Mouse (Mus musculus) spleen, embryonic (tissue): ENCODE results near the gene Rin1.
"Not testable (repeated sequence)": the region's sequence is repeated elsewhere in the genome, so short reads cannot be mapped to it uniquely, and the experiment has no call there.

Experiments used
- CTCF ChIA-PET: fragments of 350-600 bp; sonication (Branson Sonifier 250); formaldehyde crosslinking; loops from one replicate; lab custom pipeline; 2022; lab: Charles Lee

The Rin1 gene

DNA sequence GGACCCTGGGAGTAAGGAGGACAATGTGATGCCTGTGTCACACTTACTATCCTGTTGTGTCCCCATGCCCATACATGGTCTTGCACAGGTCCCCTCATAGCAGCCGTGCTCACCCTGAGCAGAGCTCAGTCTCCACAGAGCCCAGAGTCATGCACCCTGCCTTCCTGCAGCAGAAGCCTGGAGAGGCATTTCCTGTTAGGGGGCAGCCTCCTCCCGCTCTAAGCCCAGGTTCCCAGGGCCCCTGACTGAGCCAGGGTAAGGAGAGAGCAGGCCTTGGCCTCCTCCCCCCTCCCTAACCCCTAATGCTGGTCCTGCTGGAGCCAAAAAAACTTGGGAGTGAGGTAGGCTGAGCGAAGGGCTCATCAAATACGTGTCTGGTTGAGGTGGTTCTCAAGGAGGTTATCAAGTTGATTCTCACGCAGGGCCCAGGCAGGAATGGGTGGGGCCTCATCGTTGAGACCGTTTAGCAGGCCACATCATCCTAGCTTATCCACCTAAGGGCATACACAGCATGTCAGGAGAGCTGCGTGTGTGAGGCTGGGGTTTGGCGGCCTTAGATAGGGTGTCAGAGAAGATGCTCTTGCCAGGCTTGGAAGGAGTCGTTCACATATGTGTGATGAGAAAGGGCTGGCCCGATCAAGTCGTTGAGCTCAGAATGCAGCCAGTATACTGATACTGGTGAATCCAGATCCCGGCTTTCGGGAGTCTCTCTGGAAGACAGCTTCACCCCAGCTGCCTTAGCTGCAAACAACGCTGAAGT, 16.9 kb downstream of the Rin1 start:
- CTCF ChIA-PET: interaction anchor here (0.7 kb wide), 1 partner anchor 1061 kb away, joined by 3 read pairs; the partner anchor contains the start of gene Snx15

DNA sequence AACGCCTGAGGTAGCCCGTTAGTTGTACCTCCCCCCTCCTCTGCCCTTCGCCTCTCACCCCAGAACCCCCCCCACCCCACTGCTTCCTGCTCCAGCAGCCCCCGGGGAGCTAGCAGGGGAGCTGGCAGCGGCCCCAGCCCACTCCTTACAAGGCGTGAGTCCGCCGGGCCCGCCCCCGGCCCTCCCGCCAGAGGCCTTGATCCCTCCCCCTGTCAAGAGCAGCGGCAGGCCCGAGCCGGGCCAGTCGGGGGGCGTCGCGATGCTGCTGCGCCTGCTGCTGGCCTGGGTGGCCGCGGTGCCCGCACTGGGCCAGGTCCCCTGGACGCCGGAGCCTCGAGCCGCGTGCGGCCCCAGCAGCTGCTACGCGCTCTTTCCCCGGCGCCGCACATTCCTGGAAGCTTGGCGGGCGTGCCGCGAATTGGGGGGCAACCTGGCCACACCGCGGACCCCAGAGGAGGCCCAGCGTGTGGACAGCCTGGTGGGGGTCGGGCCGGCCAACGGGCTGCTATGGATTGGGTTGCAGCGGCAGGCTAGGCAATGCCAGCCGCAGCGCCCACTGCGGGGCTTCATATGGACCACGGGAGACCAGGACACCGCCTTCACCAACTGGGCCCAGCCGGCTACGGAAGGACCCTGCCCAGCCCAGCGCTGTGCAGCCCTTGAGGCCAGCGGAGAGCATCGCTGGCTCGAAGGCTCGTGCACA, 17.7 kb downstream of the Rin1 start, which contains the start of gene Cd248:
Gene Cd248, plus strand, starts transcription at position 212 of the 703 bp plus-strand sequence.
- CTCF ChIA-PET: interaction anchor here (0.5 to 0.7 kb wide), 2 partner anchors 18 to 1060 kb away, joined by 3 read pairs; partner anchors contain the start of genes Rin1 and Snx15

DNA sequence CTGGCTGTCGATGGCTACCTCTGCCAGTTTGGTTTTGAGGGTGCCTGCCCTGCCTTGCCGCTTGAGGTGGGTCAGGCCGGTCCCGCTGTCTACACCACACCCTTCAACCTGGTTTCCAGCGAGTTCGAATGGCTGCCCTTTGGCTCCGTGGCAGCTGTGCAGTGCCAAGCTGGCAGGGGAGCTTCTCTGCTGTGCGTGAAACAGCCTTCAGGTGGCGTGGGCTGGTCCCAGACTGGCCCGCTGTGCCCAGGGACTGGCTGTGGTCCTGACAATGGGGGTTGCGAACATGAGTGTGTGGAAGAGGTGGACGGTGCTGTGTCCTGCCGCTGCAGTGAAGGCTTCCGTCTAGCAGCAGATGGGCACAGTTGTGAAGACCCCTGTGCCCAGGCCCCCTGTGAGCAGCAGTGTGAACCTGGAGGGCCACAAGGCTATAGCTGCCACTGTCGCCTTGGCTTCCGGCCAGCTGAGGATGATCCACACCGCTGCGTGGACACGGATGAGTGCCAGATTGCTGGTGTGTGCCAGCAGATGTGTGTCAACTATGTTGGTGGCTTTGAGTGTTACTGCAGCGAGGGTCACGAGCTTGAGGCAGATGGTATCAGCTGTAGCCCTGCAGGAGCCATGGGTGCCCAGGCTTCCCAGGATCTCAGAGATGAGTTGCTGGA, 18.4 kb downstream of the Rin1 start:
- CTCF ChIA-PET: no interaction called here

DNA sequence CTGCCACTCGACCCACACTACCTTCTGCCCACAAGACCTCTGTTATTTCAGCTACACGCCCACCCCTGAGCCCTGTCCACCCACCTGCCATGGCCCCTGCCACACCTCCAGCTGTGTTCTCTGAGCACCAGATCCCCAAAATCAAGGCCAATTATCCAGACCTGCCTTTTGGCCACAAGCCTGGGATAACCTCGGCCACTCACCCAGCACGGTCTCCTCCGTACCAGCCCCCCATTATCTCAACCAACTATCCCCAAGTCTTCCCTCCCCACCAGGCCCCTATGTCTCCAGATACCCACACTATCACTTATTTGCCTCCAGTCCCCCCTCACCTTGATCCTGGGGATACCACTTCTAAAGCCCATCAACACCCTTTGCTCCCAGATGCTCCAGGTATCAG, 19.2 kb downstream of the Rin1 start:
- CTCF ChIA-PET: interaction anchor here (1.3 kb wide), 1 partner anchor 14 kb away, joined by 3 read pairs; no protein-coding TSS in a partner anchor

DNA sequence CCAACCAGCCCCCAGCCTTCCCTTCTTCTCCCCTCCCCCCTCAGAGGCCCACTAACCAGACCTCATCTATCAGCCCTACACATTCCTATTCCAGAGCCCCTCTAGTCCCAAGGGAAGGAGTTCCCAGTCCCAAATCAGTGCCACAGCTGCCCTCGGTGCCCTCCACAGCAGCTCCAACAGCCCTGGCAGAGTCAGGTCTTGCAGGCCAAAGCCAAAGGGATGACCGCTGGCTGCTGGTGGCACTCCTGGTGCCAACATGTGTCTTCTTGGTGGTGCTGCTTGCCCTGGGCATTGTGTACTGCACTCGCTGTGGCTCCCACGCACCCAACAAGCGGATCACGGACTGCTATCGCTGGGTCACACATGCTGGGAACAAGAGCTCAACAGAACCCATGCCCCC, 19.7 kb downstream of the Rin1 start:
- CTCF ChIA-PET: interaction anchor here (1.3 kb wide), 1 partner anchor 14 kb away, joined by 3 read pairs; no protein-coding TSS in a partner anchor

DNA sequence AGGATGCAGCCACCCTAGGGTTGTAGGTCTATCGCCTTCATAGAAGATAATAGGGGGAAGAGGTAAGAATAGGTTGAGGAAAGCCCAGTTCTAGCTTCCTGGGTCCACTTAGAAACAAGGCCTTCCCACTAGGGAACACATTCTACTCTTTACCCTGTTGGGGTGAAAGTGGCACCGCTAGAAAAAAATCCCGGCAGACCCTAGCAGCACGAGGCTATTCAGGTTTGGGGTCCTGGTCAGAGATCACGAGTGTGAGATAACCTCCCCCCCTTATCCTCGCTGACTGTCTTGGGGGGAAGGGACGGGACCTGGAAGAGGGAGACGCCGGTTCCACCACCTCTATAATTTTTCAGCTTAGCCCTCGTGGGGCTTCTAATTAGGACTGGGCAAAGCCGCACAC, 20.8 kb downstream of the Rin1 start:
- CTCF ChIA-PET: interaction anchor here (1.3 kb wide), 1 partner anchor 15 kb away, joined by 3 read pairs; no protein-coding TSS in a partner anchor

DNA sequence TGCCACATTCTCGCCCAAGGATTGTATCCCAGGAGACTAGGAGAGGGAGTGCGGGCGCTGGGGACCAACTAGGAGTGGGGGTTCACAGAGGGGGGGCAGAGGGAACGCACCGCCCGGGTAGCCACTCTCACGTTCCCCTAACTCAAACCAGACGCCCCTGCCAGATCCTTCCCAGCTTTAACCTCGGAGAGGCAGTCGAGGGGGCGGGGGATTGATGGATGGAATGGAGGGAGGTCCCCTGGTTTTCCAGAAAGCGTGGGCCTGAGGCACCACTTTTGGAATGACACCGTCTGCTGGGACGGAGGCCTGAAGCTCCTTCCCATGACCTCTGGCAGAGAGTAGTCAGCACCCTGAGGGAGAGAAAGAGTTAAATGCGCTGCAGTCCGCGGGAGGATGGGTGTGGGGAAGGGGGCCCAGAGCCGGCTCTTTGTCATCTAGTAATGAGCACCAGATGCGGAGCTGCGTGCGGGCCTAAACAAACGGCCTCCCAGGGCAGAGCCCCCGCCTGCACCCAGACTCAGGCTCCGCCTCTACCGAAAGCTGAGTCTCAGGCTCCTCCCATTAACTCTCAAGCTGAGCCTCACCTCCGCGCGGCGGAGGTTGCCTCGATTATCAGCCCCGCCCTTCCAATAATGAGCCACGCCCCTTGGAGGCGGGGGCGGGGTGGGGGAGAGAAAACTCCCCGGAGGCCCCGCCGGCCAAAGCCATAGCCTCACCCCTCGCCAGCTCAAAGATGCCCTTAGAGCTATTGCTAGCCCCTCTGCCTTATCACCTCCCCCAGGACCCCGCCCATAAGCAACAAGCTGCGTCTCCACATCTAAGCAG, 21.5 kb downstream of the Rin1 start:
- CTCF ChIA-PET: interaction anchor here (0.6 kb wide), 1 partner anchor 68 kb away, joined by 3 read pairs; no protein-coding TSS in a partner anchor

DNA sequence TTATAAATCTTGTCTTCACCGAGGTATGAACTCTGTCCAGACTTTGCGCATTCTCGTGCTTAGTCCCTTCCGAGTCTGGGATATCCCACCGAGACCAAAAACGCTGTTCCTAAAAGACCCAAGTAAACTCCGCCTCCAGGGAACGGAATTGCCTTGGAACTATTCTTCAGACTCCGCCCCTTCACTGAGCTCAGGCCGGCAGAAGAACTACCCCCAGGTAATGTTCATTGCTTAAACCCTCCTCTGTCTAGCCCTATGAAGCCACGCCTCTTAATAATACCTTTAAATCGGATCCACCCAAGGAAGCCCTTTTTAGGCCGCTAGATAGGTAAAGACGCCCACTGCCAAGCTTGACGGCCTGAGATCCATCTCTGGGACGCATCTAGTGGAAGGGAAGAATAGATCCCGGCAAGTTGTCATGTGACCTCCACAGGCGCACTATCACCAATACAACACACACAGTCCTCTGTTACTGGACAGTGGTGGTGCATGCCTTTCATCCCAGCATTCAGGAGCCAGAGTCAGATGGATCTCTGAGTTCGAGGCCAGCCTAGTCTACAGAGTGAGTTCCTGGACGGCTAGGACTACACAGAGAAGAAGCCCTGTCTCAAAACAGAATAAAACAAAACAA, 22.2 kb downstream of the Rin1 start:
- CTCF ChIA-PET: interaction anchor here (0.6 kb wide), 1 partner anchor 68 kb away, joined by 3 read pairs; no protein-coding TSS in a partner anchor

DNA sequence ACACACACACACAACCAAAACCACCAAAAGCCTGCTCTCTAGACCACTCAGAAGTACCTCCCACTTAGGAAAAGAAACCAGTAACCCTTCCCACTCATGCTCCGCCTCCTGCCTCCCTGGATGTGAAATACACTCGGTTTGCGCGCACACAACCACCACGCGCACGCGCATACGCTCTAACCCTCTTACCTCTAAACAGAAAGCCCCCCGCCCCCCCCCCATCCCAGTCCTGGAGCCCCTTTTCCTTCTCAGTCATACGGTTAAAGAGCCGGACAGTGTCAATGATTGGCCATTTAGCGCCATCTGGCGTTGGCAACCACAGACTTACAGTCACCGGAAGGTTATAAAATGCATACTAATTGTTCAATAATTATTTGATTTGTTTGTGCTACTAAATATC, 22.7 kb downstream of the Rin1 start:
- CTCF ChIA-PET: no interaction called here

DNA sequence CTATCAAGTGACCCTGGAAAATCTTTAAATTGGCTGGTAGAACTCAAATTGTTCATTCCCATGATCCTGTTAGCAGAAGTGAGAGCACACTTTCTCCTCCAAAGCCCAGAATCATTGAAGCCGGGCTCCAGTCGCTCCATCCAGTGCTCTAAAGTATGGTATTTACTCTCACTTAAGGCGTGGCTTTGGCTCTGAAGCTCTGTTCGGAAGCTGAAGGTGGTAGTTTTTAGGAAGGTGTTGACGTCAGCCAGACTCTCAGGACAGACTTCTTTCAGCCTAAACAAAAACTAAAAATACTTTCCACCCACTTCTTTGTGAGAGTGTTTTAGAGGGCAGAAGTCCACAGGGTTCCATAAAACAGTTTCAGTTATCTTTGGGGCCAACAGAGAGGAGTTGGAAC, 23.2 kb downstream of the Rin1 start:
- CTCF ChIA-PET: interaction anchor here (0.5 to 0.6 kb wide), 2 partner anchors 44 to 183 kb away, joined by 3 read pairs; no protein-coding TSS in a partner anchor

DNA sequence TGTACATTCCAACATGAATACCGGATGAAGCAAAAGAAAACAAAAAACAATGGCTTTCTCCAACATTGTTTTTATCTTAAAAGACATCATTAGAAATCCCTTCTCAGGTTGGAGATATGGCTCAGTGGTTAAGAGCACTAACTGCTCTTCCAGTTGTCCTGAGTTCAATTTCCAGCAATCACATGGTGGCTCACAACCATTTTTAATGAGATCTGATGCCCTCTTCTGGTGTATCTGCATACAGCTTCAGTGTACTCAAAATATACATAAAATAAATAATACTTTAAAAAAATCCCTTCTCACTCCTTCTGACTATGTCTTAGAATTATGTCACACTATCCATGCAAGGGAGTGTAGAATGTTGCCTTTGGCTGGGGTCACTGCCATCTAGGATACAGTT, 29.0 kb downstream of the Rin1 start:
- CTCF ChIA-PET: interaction anchor here (0.7 to 0.9 kb wide), 2 partner anchors 59 to 62 kb away, joined by 4 to 6 read pairs; no protein-coding TSS in a partner anchor

DNA sequence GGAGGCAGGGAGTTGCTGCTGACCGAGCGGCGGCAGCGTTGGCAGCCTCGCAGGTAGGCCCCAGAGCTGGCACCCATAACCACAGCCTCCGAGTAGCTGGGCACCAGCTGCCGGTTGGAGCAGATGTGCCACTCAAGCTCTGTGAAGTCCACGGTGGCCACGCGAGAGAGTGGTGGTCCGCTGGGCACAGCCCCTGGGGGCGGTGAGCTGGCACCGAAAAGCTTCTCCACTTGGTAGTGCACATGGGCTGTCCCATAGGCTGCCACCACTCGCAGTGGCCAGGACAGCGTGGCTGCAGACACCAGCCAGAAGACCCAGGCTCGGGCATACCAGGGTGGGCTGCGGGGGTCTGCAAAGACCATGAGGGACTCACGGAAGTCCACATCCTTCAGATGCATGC, 31.7 kb downstream of the Rin1 start:
- CTCF ChIA-PET: interaction anchor here (0.5 kb wide), 2 partner anchors 487 to 602 kb away, joined by 3 to 4 read pairs; no protein-coding TSS in a partner anchor

DNA sequence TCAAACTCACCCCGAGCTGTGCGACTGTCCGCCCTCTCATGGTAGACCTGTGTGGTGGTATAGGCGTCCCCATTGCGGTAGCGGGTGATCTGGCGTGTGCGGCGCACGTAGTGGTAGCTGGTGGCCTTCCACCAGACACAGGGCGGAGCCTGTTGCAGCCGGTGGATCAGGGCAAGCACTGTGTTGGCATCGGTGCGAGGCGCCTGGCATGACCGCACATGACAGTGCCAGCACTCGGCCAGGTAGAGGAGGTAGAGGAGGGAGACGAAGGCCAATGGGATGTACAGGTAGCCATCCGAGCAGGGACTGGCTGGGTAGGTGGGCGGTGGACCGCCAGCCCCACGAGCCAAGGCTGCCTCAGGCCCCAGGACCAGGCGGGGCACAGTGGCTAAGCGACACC, 32.3 kb downstream of the Rin1 start:
- CTCF ChIA-PET: interaction anchor here (0.5 kb wide), 1 partner anchor 602 kb away, joined by 4 read pairs; no protein-coding TSS in a partner anchor

DNA sequence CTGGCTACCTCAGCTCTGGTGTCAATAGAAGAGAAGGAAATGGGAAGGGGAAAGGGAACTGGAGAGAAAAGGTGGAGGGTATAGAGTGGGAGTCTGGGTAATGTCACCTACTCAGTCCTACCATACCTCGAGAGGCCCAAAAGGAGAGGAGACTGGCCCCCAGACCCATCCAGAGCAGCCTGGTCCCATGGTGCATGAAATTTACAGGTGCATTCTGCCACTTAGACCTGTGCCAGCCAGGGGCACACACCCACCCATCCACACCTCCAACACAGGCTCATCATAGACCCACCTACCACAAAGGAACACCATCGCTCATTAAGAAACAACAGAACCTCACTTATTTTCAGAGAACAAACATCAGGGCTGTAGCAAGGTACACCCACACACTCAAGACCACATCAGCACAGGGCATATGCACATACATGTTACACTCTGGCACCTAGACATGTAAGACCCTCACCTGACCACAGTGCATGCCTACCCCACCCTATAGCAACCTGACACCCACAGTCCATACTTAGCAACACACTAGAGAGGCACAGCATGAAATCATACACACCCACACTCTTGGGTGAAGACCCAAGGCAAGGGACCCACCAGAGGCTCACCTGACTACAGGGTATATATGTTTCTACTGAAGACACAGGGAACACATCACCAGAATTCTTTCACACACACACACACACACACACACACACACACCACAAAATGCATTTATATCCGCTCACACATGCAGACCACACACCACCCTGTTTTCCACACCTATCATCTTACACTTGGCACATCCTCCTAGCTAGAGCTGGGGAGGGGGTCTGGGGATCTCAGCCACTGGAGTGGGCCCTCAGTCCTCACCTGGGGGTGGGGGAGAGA, 33.9 kb downstream of the Rin1 start:
- CTCF ChIA-PET: interaction anchor here (0.5 kb wide), 1 partner anchor 106 kb away, joined by 16 read pairs; no protein-coding TSS in a partner anchor

DNA sequence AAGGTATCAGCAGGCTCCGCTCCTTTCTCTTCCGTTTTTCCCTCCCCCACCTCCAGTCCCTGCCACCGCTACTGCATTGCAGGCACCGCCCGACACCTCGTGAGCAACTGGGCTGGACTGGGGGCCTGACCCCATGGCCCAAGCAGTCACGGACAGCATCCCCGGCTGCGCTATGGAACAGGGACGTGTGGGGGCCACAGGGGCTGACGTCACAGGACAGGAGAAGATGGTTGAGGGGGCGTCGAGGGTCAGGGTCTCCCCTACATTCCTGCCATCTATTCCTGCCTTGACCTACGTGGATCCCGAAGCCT, 34.5 kb downstream of the Rin1 start:
- CTCF ChIA-PET: no interaction called here

DNA sequence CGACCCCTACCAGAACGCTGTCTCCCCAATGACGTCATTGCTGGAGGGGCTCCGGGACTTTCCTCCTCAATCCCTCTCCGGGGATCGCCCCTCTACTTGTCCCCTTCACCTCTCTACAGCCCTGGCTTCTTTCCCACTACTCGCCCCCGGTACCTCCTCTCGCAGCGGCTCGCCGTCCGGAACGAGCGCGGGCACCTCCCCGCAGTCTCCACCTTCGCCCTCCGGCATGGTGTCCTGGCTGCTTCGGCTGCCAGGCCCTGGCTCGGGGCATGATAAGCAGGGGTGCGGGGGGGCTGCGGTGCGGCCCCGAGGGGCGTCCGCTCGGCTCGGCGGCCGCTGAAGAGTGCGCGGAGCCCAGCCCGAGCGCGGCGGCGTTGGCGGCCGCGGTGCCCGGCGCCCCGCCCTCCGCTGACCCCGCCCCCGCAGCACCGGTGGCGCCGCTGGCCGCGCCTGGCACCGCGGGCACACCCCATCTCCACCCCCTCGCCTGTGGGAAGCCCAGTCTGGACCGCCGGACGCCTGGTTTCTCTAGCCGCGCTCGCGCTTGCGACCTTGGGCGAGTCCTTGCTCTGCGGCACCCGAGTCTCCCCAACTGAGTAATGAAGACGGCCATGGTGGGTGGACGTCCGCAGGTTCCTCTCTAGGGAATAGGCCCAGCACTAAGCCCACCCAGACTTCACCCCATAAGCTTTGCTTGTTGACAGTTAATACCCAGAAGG, 35.0 kb downstream of the Rin1 start, which contains the start of gene Tmem151a:
Gene Tmem151a, minus strand, starts transcription at position 387 of the 719 bp plus-strand sequence.
- CTCF ChIA-PET: no interaction called here

DNA sequence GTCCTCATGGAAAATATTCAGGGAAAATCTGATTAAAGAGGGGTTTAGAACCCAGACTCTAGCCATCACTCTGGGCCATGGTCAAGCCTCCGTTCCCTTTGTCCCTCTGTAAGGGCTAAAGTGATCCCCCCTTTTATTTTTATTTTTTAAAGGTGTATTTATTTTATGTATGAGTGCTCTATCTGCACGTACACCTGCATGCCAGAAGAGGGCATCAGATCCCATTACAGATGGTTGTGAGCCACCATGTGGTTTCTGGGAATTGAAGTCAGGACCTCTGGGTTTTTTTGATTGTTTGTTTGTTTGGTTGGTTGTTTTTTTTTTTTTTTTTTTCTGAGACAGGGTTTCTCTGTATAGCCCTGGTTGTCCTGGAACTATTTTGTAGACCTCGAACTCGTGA, 36.3 kb downstream of the Rin1 start:
- CTCF ChIA-PET: not testable (repeated sequence)
